Mouse (Mus musculus) forebrain, embryonic 16.5 days (tissue): ENCODE data around the gene Bcat2. TPM values are rescaled to one million over a fixed set of nuclear protein-coding genes. Genes with fewer than 3 reads are reported as not detected.

ENCODE experiments used
- ATAC-seq: fragments of 200-750 bp; cut with Nextera tagmentation; 2 replicates; pipeline ENCODE4 v1.8.0; 2017; ENCODE audit warnings: mild to moderate bottlenecking, moderate library complexity
- H3K27ac ChIP-seq: fragments of 300-500 bp; sonication (generic); 2 replicates; pipeline ENCODE4 v1.5.1; 2014; ENCODE audit warnings: low read length, control low read depth
- H3K27me3 ChIP-seq: fragments of 300-500 bp; sonication (generic); replicated peaks from 2 replicates; pipeline ENCODE4 v1.6.1; 2014; ENCODE audit warnings: low read length; ENCODE audit not compliant: control insufficient read depth, insufficient read depth
- H3K36me3 ChIP-seq: fragments of 300-500 bp; sonication (generic); 2 replicates; pipeline ENCODE4 v1.6.1; 2014; ENCODE audit not compliant: control insufficient read depth, insufficient read depth
- H3K4me1 ChIP-seq: fragments of 300-500 bp; sonication (generic); replicated peaks from 2 replicates; pipeline ENCODE4 v1.6.1; 2014; ENCODE audit warnings: low read length; ENCODE audit not compliant: control insufficient read depth, insufficient read depth
- H3K4me2 ChIP-seq: fragments of 300-500 bp; sonication (generic); 2 replicates; pipeline ENCODE4 v1.6.1; 2014; ENCODE audit warnings: mild to moderate bottlenecking, low read length, control low read depth
- H3K4me3 ChIP-seq: fragments of 300-500 bp; sonication (generic); replicated peaks from 2 replicates; pipeline ENCODE4 v1.5.1; 2014; ENCODE audit warnings: mild to moderate bottlenecking, low read length, control low read depth
- H3K9ac ChIP-seq: fragments of 300-500 bp; sonication (generic); replicated peaks from 2 replicates; pipeline ENCODE4 v1.6.1; 2014; ENCODE audit warnings: low read depth, low read length, control low read depth
- H3K9me3 ChIP-seq: fragments of 300-500 bp; sonication (generic); 2 replicates; pipeline ENCODE4 v1.6.1; 2016; ENCODE audit warnings: low read length; ENCODE audit not compliant: control insufficient read depth
- WGBS: fragments of 180-500 bp; shearing (Covaris S2); extraction: QIAGEN DNeasy Blood & Tissue Kit; methylation state at CpG from one replicate; pipeline ENCODE4 v1.1.7; 2014; 5-methylcytosine and 5-hydroxymethylcytosine counted together
- polyA plus RNA-seq: library from polyadenylated mRNA; unstranded; fragments of >200 nt; fragmentation: Nextera tagmentation; extraction: Ambion mirVana; gene quantifications from 2 replicates; pipeline ENCODE4 v1.2.1, GENCODE M21; 2015

Bcat2 gene
- polyA plus RNA-seq = 24.2 and 24.5 TPM in 2 replicates

DNA sequence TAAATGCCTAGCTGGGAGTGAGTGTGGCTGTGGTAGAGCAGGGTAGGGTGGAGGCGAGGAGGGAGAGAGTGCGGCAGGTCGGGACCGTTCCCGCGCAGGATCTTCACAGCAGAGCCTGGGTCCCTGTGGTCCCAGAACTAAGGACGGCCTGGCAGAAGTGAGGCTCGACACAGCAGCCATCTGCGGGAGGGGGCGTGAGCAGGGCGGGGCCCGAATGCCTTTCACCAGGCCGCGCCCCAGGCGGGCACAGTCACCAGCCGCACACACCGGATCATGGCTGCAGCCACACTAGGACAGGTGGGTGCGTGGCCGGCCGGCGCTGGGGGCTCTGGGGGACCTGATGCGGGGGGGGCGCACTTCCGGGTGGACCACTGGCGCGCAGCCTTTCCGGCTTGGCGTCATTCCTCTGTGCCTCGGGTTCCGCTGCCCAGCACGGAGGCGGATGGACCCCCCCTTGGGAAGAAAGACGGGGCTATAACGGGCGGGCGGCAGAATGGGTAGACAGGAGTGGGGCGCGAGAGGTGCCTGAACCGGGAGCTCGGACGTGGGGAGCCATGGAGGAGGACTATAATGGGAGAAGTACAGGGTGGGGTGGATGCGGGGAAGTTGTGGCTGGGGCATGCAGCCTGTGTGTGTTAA lies at the start of gene Bcat2:
Gene Bcat2 (plus strand): TSS at position 51 of the 639 bp plus-strand sequence.
- peak within 1 kb of the TSS; percentile 80 for H3K4me3 ChIP-seq
- peak; percentile 51 for ATAC-seq

DNA sequence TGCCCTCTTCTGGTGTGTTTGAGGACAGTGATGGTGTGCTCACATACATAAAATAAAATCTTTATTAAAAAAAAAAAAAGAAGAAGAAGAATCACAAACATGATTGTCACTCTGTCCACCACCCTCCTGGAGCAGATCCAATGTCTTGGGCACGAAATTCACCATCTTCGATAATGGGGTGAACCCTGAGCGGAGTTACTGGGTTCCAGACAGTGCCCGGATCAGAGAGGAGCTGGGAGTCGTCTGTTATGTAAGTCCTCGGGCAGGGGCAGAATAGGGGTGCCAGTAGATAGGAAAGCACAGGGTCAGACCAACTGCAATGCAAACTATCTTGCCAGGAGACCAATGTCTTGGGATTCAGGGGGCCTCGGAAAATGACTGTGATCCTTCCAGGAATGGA lies 49.3 kb upstream of the Bcat2 start:
- no peak for ATAC-seq
- no peak overlapping the region for H3K27ac ChIP-seq
- no peaks in the 10 kb centered on the region for H3K36me3 ChIP-seq
- WGBS = 93% methylated on average over 7 of the region's 7 CpGs
- peaks cover 15% of the 10 kb centered on the region for H3K4me1 ChIP-seq
- no peaks in the 10 kb centered on the region for H3K27me3 ChIP-seq
- H3K9me3 ChIP-seq = no peaks in the 10 kb centered on the region
- no peak overlapping the region for H3K9ac ChIP-seq
- H3K4me3 ChIP-seq = no peak overlapping the region
- no peak overlapping the region for H3K4me2 ChIP-seq

More for the DNA sequence above, at the start of gene Bcat2:
- H3K4me2 ChIP-seq = peak within 1 kb of the TSS; percentile 62
- H3K9me3 ChIP-seq = no peaks in the 10 kb centered on the region
- peak within 1 kb of the TSS; percentile 95 for H3K9ac ChIP-seq
- H3K27ac ChIP-seq = peak within 1 kb of the TSS; percentile 88
- no peaks in the 10 kb centered on the region for H3K36me3 ChIP-seq
- peaks cover 25% of the 10 kb centered on the region for H3K4me1 ChIP-seq
- under 1% methylated on average over 42 of the region's 42 CpGs for WGBS
- no peaks in the 10 kb centered on the region for H3K27me3 ChIP-seq

DNA sequence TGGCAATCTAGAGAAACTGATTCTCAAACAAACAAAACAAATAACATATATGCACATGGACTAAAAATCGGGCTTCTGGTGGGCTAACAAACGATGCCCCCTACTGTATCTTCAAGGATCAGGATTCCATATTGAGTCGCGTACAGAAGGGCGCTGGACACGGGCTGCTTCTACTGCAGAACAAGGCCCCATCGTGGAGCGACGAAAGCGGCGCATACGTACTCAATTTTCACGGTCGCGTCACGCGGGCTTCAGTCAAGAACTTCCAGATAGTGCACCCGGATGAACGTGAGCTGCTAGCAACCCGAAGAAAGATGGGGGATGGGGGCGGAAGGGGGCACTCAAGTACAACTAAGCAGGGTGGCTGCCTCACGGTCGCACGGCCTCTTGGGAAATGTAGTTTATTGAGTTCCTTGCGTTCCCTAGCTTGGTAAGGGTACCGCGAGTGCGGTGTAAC lies 48.2 kb upstream of the Bcat2 start:
- Histone ChIP-seq H3K9ac (peak overlapping the region; percentile 66), H3K36me3 (no peaks in the 10 kb centered on the region), H3K27ac (peak overlapping the region; percentile 89), H3K4me1 (peaks cover 19% of the 10 kb centered on the region), H3K27me3 (no peaks in the 10 kb centered on the region), H3K9me3 (no peaks in the 10 kb centered on the region), H3K4me2 (peak overlapping the region; percentile 57), H3K4me3 (peak overlapping the region; percentile 61)
- peak; percentile 90 for ATAC-seq
- under 1% methylated on average over 28 of the region's 28 CpGs for WGBS

DNA sequence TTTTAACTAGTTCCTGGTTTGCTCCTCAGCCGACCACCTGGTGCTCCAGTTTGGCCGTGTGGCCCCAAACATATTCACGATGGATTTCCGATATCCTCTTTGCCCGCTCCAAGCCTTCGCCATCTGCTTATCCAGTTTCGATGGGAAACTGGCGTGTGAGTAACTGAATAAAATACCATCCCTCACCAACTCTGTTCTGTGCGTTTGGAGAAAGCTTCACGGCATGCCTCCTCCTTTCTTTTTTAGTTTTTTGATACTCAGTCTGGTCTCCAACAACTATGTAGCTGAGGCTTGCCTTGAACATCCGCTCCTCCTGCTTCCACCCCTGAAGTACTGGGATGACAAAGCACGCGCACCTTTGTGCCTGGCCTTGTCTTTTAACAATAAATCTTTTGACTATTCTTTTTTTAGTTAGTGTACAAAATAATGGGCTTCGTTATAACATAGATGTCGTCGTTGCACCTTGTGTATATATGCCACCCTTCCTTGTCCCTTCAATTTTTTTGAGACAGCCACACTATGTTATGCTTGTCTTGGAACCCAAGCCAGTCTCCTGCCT lies 47.7 kb upstream of the Bcat2 start:
- ATAC-seq = peak; percentile 24
- no peak overlapping the region; the same call in 1 of the 2 replicates for H3K9ac ChIP-seq
- no peak overlapping the region for H3K27ac ChIP-seq

DNA sequence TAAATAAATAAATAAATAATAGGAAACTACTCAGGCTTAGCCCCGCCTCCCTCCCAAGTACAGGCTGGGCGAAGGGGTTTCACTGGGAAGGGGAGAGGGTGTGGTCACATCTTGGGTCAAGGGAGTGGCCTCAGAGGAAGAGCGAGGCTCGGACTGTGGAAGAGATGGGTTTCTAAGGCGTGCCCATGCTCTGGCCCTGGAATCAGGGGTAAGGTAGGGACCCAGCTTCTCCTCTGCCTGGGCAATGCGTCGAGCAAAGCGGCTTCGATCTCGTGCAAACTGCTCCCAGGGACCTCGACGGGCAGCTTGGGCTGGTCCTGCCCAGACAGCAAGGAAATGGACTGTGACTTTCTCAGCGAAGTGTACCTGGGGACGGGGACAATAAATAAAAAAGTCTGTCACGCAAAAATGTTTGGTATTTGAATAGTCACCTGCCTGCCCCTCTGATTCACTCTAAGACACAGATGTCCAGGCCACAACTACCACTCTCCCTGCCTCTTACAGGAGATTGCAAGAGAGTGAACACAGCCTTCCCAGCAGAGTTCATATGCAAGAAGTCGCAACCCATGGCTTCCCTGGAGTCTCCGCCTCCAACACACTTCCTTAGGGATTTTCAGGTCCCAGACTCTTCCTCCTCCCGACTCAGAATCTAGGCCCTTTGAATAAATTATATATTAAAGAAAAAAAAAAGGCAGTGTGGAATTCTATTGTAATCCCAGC lies 46.8 kb upstream of the Bcat2 start:
- Histone ChIP-seq H3K27ac (no peak overlapping the region), H3K4me1 (peaks cover 19% of the 10 kb centered on the region), H3K36me3 (no peaks in the 10 kb centered on the region), H3K4me2 (no peak overlapping the region), H3K9ac (no peak overlapping the region), H3K27me3 (no peaks in the 10 kb centered on the region), H3K4me3 (no peak overlapping the region), H3K9me3 (no peaks in the 10 kb centered on the region)
- ATAC-seq = no peak
- 77% methylated on average over 18 of the region's 18 CpGs for WGBS

More for the DNA sequence above, 47.7 kb upstream of the Bcat2 start:
- H3K36me3 ChIP-seq = no peaks in the 10 kb centered on the region
- H3K4me1 ChIP-seq = peaks cover 19% of the 10 kb centered on the region
- WGBS = 56% methylated on average over 16 of the region's 16 CpGs
- H3K9me3 ChIP-seq = no peaks in the 10 kb centered on the region
- H3K4me2 ChIP-seq = peak overlapping the region; percentile 57
- peak overlapping the region; percentile 61 for H3K4me3 ChIP-seq
- no peaks in the 10 kb centered on the region for H3K27me3 ChIP-seq

DNA sequence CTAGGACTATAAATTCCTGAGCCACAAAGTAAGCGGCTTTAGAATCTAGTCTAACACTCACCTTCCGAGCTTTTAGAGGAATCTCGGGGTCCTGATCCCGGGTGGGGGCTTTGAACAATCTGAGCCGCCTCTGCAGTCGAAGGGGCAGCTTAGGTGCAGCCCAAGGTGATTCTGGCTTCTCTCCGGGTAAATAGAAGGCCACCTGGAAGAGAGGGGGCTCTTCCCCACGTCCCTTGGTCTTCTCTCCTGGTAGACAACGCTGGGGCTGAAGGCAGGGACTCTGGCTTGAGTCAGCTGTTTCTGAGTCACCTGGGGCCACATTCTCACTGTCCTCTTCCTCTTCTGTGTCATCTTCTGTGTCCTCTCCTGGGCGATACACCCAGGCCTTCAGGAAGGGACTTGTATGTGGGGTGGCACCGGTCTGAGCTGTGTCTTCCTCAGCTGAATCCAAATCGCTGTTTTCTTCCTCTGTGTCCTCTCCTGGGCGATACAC lies 46.2 kb upstream of the Bcat2 start:
- no peak for ATAC-seq
- Histone ChIP-seq H3K9ac (no peak overlapping the region), H3K4me3 (no peak overlapping the region), H3K4me1 (peaks cover 19% of the 10 kb centered on the region), H3K36me3 (no peaks in the 10 kb centered on the region), H3K4me2 (no peak overlapping the region), H3K9me3 (no peaks in the 10 kb centered on the region), H3K27me3 (no peaks in the 10 kb centered on the region), H3K27ac (no peak overlapping the region)
- 91% methylated on average over 12 of the region's 13 CpGs for WGBS

DNA sequence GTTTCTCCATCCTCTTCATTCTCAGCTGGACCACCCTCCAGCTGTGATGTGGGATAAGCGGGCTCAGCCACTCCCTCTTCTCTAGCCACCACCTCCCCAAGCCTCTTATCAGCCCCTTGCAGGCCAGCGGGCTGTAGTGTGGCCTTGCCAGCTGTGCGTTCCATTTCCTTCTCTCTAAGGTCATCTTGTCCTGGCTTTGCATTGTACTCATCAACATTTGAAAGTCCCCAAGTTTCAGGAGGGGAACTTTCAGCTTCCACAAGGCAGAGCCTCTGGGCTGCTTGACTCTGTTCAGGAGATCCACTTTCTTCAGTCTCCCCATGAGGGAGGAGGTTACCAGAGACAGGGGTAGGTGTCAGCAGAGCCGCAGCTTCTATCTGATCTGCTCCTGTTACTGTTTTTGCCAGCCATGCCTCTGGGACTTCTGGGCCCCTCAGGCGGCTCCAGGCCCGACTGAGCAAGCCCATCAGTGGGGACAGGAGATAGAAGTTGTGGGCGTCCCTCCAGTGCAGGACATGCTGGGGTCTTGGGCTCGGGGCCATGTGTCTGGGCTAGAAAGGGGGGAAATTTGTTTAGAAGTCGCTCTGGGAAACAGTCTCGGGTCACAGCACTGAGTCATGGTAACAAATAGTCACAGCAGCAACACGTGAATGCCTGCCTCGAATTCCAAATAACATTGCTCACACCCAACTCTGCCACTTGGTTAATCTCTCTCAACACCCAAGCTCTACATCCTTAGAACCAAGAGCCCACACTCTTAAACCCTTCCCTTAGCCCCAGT lies 44.9 kb upstream of the Bcat2 start:
- 28% methylated on average over 12 of the region's 12 CpGs for WGBS
- Histone ChIP-seq H3K4me3 (peak overlapping the region; percentile 83), H3K4me2 (peak overlapping the region; percentile 89), H3K4me1 (peaks cover 19% of the 10 kb centered on the region), H3K36me3 (no peaks in the 10 kb centered on the region), H3K9me3 (no peaks in the 10 kb centered on the region), H3K27ac (peak overlapping the region; percentile 82; the same call in 1 of the 2 replicates), H3K9ac (peak overlapping the region; percentile 80), H3K27me3 (no peaks in the 10 kb centered on the region)
- ATAC-seq = no peak

DNA sequence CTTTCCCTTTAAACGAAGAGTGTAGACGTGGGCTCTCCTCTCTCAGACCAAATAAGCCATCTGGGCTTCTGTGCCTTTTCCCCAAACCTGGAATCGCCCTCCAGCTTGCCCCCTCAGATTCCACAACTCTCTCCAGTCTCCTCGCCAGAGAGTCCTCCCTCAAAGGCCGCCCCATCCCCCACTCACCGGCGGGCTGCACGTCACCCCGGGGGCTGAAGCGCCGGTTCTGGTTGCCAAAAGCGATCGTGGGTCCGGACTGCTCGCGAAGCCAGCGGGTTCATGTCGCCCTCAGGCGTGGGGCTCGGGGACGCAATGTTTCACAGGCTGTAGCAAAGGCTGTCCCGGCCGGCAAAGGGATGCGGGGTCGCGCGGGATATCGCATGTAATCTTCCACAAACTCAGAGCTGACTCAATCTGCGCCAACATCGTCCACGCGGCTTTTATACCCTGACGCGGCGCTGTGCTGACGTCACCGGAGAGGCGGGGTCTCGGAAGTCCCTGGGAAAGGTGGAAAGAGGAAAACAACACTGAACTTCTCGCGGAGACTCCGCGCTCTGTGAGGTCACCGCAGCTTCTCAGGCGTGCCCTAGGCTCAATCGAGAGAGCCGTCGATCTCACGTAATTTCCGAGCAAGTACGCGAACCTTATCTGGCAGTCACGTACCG lies 44.0 kb upstream of the Bcat2 start, which contains the start of the genes Ppp1r15a and Plekha4:
Gene Ppp1r15a (minus strand): TSS at position 460 of the 665 bp plus-strand sequence.
Gene Plekha4 (plus strand): TSS at position 522 of the 665 bp plus-strand sequence.
- H3K27me3 ChIP-seq = no peaks in the 10 kb centered on the region
- ATAC-seq = peak; percentile 59
- peak within 1 kb of the TSS; percentile 80 for H3K9ac ChIP-seq
- H3K27ac ChIP-seq = peak within 1 kb of the TSS; percentile 82
- under 1% methylated on average over 54 of the region's 54 CpGs for WGBS
- no peaks in the 10 kb centered on the region for H3K9me3 ChIP-seq
- H3K4me1 ChIP-seq = peaks cover 19% of the 10 kb centered on the region
- H3K4me2 ChIP-seq = peak within 1 kb of the TSS; percentile 89
- H3K36me3 ChIP-seq = no peaks in the 10 kb centered on the region
- H3K4me3 ChIP-seq = peak within 1 kb of the TSS; percentile 83
